Mouse (Mus musculus) MN1 (cell line): ENCODE results near the gene Atp8a2.

Experiments used
- DNase-seq: peaks from one replicate; pipeline ENCODE4 v3.0.0-alpha.2; 2016; ENCODE audit warnings: low spot score

Atp8a2 gene

DNA sequence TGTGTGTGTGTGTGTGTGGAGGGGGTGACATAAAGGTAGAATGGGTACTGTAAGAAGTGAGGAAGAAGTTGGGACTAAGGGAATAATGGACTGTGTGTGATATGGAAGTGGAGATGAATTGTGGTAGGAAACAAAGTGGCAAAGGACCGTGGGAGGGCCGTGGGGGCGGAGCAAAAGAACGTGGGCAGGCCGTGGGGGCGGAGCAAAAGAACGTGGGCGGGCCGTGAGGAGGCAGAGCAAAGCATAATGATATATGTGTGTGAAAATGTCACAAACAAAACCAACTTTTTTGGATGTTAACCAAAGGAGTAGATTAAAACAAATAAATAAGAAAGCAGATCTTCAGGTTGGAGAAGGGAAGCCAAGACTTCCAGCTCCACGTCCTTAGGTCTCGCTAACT, 44.6 kb downstream of the Atp8a2 start:
- no peak for DNase-seq

DNA sequence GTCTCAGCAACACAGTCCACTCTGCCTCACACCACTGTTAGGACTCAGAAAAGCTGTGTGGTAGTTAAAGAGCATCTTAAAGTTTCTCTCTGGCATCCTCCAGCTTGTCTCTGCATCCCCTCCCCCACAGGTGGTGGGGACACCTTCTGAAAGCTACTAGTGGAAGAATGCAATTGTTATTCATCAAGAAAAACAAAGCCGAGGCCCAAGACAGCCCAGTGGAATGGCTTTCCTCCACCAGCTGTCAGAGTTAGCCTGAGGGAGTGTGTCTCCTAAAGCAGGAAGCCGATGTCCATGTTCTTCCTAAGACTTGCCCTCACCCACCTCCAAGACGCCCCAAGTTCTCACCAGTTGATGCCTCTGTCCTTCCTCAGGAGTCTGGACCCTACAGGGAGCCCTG, 48.1 kb downstream of the Atp8a2 start:
- DNase-seq: no peak

DNA sequence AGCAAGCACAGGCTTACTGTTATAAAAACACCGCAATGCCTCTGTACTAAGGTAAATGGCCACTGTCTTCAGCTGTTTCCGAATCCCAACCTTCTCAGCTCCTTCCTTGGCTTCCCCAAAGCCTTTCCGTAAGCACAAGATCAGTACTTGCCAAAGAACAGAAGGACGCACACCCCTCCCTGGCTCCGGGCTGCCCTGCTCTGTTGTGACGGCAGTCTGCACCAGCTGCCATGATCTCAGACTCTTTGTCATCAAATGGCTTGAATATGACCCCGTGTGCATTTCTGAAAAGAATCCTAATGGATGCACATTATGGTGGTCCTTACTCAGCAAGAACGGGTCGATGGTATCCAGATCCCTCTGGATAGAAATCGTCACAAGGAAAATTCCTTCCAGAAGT, 53.7 kb downstream of the Atp8a2 start:
- no peak for DNase-seq

DNA sequence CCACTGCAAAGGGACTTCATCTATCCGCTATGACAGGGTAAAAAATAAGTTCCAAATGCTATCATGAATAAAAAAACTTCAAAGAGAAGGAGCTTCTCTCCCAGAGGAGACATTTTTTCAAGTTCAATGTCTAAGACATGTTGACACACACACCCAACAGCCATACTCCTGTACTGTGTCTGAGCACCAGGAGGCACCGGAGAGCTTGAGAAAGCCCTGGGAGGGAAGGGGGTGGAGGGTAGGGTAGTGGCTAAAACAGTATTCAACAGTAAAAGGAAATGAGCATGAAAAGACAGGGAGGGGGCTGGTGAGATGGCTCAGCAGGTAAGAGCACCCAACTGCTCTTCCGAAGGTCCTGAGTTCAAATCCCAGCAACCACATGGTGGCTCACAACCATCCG, 58.6 kb downstream of the Atp8a2 start:
- DNase-seq: no peak

DNA sequence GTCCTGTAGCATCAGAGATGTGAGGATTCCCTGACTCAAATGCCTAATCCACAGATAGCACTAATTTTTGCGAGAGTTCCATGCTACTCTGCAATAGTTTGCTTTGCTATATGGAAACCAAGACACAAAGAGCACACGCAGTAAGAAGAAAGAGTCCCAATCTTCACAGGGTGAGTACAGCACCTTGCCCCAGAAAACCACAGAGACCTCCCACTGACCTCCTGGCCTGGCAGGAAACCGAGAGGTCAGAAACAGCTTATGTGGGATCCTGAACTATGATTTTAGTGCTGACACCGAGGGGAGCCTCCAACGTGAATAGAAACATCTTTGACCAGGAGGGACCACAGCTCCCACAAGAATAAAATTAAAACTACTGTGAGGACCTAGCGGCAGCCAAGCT, 59.2 kb downstream of the Atp8a2 start:
- no peak for DNase-seq

DNA sequence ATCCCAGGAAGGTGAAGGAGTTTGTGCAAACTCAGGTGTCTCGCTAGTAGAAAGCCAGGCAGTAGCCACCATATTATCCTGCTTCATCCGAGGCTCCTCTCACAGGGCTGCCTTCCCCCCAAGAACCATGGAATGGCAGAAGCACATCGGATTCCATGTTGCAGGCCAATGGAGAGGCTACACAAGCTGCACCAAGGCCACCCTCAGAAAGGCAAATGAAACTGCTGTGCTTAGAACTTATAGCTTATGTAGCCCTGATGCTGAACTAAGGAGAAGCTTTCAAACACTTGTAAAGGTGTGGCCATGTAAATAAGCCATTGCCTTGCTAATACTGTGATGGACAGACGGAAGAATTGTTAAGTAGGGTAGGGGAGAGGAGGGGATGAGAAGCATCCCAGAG, 61.2 kb downstream of the Atp8a2 start:
- no peak for DNase-seq

DNA sequence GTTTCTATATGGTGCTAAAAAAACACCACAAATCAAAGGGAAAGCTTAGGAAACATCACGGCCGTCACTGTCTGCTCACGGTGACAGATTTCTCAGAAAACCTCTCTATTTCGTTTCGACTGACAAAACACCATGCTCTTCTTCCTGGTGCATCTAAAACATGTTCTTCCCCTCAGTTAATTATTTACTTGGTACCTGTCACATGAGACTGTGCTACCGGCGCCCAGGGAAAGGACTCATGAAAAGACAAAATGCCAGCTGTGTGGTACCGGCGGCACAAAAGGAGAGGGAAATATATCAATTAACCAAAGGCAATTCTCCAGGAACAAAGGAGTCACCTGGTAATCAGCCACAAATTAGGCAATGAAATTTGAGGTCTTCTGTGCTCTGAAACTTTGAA, 62.3 kb downstream of the Atp8a2 start:
- no peak for DNase-seq

DNA sequence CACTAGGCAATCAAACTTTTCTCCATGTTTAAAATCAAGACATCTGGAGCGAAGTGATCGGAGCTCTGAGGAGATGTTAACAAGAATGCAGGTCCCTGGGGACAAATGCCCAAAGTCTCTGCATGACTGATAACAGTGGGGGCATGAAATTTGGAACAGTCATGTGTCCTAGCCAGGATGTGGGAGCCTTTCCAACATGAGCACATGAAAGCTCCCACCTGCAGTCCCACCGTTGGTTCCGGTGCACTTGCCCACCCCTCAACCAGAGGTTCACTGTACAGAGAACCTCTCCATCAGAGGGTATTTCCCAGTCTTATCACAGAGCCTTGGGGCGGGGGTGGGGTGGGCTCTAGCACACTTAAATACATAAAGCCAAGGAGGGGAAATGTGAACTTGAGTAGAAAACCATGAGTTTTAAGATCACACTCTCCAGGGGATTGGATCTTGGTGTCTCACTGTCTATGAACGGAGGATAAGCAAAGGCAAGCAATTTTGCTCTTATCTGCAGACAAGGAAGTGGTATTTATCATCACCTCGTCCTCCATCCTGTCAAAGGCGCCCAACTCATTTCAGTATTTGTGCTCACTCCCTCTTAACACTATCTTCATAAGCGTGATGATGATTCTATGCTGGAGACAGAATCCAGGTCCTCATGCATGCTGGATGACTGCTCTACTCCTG, 65.6 kb downstream of the Atp8a2 start:
- no peak for DNase-seq

DNA sequence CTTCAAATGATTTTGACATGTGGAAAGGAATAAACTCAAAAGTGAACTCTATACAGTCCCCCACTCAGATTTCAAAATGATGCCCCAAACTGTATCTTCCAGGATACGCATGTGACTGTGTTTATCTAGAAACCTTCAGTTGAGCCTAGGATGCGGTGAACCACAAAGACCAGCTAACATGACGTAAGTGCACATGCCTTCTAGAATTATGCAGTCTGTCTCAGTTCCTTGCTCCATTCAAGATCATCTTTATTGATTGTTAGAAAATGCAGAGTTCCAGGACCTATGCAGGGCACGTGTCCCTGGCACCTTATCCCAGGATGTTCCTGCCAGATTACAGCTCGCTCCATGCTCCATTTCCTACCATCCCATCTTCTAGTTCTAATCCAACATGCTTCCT, 67.4 kb downstream of the Atp8a2 start:
- DNase-seq: no peak

DNA sequence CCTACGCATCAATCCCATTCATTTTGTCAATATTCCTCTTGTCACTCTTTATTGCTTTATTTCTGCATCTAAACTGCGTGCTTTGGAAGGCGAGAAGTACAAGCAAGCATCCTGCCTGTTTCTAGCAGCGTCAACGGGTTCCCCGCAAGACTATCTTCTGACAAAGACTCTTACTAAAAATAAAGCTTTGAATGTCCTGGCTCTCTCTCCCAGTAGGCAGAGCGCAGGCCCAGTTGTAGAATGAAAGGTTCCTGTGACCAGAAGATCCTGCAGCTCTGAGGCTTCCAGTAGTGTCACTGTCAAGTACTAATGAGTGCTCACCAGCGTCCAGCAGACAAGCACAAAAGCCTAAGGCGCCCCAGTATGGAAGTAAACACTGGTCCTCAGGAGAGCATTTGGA, 71.8 kb downstream of the Atp8a2 start:
- no peak for DNase-seq

DNA sequence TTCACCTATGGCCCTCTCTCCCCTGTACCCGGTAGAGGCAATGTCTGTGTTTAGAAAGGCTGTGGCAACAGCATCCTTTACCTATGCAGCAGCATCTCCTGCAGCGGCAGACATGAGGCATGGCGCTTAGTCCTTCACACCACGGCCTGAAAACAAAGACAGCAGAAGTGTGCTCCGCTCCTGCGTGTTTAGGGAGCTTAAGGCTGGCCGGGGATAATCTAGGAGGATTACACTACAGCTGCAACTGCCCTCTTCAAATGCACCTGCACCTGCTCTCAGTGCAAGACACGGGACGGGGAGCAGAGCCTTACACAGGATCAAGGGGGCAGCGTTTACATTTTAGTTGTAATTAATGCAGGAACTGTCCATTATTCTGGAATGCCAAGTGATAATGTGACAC, 75.4 kb downstream of the Atp8a2 start:
- no peak for DNase-seq

DNA sequence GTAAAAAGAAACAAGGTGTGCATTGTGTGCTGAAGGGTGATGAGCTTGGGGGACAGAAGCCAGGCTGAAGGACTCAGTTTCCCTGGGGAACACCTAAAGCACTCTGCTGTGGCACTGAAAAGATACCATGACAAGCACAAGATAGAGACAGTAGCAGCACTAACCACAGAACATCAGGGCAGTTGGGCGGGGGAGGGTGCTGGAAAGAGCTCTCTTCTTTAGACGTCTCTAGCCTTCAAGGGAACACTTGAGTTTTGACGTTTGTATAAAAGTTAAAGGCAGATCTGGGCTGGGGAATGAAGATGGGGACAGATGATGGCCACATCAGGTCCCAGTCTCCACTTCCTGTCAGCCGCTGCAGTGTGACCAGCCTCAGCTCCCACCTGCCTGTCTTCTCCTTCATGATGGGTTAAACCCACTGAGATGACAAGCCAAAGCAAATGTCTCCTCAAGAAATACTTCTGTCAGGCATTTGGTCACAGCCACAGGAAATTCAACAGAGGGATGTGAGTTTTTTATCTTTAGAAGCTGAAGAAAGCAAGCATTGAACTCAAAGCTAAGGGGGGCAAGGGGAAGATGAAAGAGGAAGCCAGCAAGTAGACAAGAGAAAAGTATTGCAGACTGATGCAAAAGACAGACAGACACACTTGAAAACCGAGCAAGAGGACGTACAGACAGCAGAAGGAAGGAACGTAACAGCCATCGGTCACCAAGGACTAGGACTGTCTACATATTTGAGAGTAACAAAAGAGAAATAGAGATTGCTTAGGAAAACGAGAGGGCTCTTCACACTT, 79.0 kb downstream of the Atp8a2 start:
- no peak for DNase-seq

DNA sequence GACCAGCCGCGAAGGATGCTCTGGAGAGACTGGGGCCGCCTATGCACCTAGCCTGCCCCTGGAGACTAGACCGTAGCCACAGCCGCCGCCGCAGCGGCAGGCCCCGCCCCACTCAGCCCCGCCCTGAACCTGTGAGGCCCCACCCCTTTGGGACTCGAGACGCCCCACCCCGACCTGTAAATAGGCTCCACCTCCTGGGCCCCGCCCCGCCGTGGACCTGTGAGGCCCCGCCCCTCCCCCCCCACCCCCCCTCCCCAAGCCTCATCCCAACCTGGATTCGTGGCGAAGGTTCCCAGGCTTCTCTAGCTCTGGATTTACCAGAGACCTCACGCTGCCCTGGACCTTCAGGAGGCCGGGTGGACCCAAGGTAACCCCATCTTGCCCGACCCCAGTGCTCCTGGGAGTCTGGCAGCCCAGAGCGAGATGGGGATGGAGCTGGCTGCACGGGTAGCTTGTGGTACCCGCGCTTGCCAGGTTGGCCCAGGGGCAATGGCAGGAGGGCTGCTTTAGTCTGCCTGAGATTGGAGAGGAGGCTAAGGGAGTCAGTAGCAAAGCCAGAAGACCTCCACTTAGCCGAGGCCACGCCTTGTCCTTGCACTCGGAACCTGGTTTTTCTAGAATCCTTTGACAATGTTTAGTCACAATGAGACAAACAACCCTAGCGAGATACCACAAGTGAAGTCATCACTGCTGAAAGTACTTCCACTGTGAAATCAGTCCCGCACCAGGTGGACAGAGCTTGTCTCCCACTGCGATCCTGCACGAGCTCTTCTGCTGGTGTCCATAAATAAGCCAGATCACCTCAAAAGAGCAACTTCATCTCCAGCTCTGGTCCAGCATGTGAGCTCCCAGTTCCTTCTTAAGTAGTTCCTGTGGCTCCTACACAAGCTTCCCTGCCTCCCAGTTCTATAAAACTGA, 109.9 kb downstream of the Atp8a2 start:
- no peak for DNase-seq

DNA sequence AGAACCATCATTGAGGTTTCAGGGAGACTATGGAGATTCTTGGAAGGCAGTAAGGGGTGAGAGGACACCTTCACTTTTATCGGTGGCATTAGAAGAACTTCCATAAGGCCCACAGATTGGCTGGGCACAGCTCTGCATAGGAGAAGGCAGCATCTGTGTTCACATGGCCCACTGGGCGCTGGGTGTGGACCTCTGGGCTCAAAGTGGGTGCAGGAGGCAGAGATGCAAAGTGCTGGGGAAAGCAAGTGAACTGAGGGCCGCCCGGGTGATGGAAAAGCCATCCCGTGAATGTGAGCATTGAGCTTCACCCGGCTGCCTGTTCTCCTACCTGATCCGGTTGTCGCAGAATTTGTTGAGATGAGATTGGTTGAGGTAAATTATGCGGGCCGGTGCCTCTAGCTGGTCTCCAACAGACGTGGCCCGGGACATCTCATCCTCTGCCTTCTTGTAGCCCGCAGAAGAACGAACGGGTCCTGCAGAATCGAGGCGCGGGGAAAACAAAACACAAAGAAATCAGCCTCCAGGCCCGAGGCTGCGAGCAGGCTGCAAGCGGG, 110.6 kb downstream of the Atp8a2 start:
- no peak for DNase-seq

DNA sequence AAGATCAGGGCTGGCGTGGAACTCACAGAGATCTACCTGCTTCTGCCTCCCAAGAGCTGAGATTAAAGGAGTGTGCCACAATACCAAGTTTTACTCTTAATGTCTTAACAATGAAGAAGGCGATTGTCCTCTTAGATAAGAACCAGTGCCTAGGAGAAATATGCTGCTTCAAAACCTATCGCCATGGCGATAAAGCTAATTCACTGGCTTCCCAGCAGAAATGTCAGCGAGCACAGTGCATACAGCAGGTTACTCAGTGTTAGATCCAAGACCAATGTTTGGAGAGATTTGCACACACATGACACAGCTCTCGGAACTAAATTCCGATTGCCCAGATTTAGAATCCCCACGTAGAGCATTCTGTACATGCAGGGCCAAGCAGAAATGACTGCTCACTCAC, 114.2 kb downstream of the Atp8a2 start:
- DNase-seq: no peak

DNA sequence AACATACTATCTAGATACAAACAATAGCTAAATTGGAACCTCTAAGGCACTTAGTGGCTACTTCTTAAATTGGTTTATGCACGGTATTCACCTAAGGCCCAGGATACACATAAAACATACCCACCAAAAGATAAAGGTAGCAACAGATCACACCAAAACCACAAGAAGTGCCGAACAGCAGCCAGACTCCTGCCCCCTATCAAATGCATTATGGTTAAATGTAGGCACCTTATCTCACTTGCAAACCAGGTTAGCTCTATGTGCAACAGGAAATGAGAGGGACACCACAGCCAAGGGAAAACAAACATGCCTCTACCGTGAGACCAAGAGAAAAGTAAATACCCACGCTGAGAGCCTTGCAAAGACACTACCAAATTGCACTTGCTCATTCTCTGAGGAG, 124.5 kb downstream of the Atp8a2 start:
- DNase-seq: no peak

DNA sequence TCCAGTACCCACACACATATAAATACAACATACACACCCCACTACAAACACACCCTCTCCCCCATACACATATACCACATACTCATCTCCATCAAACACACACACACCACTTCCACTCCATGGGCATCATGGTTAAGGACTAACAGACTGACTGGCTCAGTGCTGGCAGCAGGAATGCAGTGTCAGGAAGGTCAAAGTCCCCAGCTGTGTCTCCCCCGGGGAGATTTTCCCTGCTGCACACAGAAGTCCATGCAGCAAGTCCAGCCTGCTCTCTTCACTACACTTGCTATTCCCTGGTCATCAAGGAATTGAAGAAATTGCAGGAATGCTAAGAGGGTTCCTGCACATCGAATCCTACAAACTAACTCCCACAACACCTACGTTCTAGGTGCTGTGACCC, 131.8 kb downstream of the Atp8a2 start:
- DNase-seq: no peak

DNA sequence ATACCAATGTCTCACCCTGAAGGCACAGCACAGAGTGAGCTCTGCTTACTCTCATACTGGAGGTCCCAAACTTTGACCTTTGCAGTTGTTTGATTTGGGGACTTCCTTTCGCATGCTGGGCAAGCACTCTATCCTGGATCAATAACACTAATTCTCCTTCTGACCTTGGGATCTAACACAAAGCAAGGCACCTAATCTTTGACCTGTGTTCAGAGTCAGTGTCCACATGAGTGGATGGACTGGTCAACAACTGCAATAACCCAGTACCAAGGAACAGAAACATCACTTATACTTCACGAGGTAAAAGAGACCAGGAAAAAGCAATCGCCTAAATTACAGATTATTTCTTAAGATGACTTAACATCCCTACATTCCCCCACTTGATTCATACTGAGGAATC, 136.0 kb downstream of the Atp8a2 start:
- DNase-seq: no peak

DNA sequence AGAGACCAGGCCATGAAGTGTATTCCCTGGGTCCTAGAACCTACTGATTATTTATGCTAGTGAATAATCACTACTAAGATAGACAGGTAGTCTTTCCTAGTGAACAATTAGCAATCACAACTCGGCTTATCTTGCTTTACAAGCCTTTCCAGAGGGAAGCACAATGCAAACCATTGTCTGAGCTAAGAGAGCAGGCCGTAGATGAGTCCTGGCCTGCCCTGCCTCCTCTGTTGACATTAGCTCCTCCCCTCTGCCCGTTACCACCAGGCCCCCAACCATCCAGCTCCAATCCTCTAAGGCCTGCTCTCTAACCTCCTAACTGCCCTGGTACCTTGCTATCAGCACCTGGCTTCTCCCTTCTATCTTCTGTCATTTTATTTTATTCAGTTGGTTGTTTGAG, 138.1 kb downstream of the Atp8a2 start:
- no peak for DNase-seq

DNA sequence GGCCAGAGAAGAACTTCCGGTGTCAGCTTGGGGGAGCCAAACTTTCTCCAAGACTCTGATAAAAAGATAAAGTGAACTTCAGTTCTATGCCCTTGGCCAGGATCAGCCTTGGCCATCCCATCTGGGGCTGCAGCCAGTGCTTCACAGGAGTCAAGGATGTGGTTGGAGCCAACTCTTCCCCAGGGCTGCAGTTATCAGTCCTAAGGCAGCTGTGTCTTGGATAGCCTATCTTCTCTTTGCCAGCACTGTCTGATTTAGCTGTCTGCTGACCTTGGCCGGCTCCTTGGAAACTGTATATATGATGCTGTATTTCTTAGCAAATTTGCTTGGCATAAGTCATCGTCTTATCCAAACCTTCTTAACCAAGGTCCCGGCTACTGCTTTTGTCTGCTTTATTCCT, 141.7 kb downstream of the Atp8a2 start:
- DNase-seq: no peak

DNA sequence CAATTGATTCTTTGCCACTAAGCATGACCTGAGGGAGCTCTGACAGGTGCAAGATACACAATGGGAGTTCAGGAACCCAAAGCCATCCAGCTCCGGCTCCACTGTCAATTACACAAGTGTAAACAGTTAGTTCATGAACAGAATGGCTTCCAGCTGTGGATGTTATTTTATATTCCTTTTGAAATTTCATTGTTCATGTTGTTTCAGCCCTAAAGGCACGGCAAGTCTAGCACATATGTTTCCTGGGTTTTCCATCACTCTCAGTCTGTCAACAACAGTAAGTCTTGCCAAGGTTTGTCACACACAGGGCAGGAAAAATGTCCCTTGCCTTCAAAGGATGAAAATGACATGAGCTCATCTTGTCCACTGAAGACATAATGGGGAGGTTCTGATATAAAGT, 166.3 kb downstream of the Atp8a2 start:
- no peak for DNase-seq

DNA sequence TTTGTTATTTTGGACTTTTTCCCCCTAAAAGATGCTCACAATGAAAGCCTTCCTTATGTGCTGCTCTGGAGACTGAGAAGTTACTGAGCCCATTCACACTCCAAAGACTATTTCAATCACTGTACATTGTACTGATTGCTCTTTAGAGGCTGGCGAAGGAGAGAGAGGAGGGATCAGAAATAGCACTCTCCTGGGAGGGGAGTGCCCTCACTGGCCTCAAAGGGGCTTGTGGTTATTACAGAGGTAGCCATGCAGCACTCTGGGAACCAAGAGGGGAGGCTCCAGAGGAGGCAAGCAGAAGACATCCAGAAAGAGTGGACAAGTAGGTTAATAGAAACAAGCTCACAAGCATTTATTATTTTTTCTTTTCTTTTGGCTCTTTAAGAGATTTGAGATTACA, 169.8 kb downstream of the Atp8a2 start:
- no peak for DNase-seq

DNA sequence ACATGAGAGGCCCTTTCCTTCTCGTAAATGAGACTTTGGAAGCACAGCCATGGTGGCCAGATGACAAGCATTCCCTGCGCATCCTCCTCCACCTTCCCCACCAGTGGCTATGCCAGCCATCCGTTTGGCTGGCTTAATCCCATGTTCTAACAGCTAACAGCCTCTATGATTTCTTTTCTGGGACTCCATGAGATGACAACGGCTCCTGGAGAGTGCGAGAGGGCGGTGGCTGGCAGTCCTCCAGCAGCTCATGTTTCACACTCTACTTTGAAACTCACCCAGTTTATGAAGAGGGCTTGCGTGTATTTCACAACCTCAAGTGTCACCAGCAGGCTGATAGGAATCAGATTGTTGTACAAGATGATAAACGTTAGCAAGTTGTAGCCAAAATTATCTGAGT, 170.3 kb downstream of the Atp8a2 start:
- DNase-seq: no peak
